Mouse (Mus musculus) frontal cortex, adult (tissue): ENCODE measurements around the gene Rrp7a.
"Not testable (repeated sequence)": the region's sequence is repeated elsewhere in the genome, so short reads cannot be mapped to it uniquely, and the experiment has no call there.

Source experiments
- ATAC-seq: cut with Nextera tagmentation; 2 replicates; pipeline ENCODE4 v1.9.2; 2017; ENCODE audit warnings: mild to moderate bottlenecking, moderate library complexity, mixed read lengths; ENCODE audit not compliant: low TSS enrichment

The Rrp7a gene

GRCm38 (mm10) chr15:83156929-83157666 lies 34.5 kb upstream of the Rrp7a start:
- ATAC-seq = peak; percentile 69

DNA sequence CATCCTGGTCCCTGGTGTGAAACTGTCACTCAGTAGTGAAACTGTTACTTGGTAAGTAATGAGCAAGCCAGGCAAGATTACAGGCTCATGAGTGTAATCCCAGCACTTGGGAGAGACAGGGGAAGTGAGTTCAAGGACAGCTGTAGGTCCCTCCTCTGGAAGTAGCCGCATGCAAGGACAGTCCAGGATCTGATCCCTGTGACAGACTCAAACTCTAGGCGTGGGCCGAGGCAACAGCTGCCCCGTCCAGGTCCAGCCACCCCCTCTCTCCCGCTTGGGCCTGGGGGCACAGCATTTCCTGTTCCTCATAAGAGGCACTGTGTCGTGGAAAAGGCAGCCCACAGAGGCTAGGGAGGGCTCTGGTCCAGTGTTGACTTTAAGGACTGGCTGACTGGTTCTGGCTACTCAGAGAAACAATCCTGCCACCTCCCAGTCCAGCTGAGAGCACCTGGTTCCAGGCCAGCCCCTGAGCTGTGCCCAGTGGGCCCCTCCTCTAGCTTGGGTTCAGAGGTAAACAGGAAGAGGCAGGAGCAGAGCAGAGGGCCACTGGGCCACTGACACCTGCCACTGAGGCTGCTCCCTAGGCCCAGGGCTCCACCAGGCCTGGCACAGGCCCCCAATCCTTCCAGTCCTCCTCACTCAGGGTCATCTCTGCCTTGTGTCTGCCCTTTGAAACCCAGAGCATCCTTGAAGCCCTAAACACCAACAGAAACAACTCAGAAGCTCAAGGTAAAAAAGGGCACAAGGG lies 33.2 kb upstream of the Rrp7a start:
- no peak for ATAC-seq

GRCm38 (mm10) chr15:83154309-83154708 lies 31.7 kb upstream of the Rrp7a start:
- ATAC-seq = no peak

- ATAC-seq = no peak
These were observed 28.1 kb upstream of the Rrp7a start for GRCm38 (mm10) chr15:83150694-83151093.

DNA sequence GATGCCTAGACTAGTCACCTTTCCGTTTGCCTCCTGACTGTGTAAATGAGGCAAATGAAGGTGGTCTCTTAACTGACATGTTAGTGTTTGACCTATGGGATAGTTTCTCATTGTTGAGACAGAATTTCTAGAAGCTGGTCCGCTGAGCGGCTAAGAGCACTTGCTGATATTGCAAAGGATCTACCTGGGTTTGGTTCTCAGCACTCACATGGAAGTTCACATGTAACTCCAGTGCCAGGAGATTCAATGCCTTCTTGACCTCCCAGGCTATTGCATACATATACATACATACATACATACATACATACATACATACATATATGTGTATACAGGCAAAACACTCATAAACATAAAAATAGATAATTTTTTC lies 27.5 kb upstream of the Rrp7a start:
- no peak for ATAC-seq

- ATAC-seq = peak; percentile 94
These were observed 26.8 kb upstream of the Rrp7a start, which contains the start of gene Poldip3 for GRCm38 (mm10) chr15:83149196-83150072. TSS of gene Poldip3 (minus strand) at chr15:83149384.

- peak; percentile 78 for ATAC-seq
These were observed 26.2 kb upstream of the Rrp7a start for GRCm38 (mm10) chr15:83148801-83149195.

GRCm38 (mm10) chr15:83148395-83148794 lies 25.8 kb upstream of the Rrp7a start:
- ATAC-seq = no peak

- no peak for ATAC-seq
These were observed 22.9 kb upstream of the Rrp7a start for GRCm38 (mm10) chr15:83145541-83145940.

- ATAC-seq = peak; percentile 88
These were observed 20.3 kb upstream of the Rrp7a start for GRCm38 (mm10) chr15:83142861-83143260.

DNA sequence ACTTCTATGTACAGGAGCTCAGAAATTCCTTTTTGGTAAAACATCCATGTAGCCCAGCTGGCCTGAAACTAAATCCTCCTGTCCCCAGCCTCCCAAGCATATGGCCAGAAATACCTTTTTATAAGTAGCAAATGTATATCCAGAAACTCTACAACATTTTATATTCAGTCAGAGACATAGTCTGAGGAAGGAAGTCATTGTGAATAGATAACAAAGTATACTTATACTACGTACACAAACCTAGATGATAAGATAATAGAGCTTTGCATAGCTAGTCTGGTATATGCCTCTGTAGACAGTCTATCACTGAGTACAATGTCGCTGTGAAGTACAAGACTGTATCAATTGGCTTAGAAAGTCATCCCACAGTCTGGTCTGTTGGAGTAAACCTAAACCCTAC lies 13.1 kb upstream of the Rrp7a start:
- no peak for ATAC-seq

DNA sequence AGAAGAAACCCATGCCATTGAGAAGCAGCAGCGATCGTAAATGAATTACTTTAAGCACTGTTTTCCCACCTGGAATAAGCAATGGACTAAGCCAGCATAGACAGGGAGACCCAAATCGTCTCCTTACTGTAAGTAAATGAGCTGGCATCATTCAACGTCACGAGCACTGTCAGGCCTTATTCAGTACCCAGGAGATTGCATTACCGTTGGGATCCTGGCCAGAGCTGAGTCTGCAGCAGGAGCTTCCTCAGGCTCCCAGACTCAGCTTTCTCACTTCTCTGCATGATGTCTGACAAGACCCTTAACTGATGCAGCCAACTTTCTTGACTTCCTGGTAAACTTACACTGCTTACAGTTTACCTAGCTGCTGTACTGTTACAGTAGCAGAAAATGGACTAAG lies 12.1 kb upstream of the Rrp7a start:
- no peak for ATAC-seq

- ATAC-seq = no peak
These were observed 7.1 kb upstream of the Rrp7a start for GRCm38 (mm10) chr15:83129530-83130231.

DNA sequence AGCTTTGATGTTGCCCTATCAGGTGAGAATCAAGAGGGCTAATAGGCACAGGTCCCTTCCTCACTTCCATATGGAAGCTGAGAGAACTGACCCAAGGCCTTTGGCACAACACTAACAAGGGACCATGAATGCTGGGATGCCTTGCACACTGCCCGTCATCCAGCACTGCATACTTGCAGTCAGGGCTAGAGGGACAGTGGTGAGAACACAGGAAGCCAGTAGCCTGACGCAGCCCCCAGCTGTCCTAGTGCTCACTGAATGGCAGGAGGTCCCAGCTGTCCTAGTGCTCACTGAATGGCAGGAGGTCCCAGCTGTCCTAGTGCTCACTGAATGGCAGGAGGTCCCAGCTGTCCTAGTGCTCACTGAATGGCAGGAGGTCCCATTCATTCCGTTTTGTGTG lies 4.4 kb upstream of the Rrp7a start:
- ATAC-seq = not testable (repeated sequence)

- no peak for ATAC-seq
These were observed 4.0 kb upstream of the Rrp7a start for GRCm38 (mm10) chr15:83126582-83126981.

DNA sequence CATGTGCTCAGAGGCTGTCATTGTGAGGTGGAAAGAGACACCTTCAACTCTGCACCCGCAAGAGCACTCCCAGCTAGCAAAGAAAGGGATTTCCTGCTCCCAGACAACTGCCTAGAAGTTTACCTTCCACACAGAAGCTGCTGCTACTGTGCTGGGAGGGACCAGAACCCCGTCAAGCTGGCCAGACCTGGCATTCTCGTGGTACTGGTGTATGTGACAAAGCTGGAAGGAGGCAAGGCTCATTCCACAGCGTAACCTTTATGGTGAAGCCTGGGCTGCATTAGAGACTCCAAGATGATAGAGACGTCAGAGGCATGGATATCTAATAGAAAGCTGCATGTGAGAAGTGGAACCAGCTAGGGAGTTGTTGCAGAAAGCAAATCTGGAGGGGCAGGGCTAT lies 2.0 kb upstream of the Rrp7a start:
- ATAC-seq = no peak

DNA sequence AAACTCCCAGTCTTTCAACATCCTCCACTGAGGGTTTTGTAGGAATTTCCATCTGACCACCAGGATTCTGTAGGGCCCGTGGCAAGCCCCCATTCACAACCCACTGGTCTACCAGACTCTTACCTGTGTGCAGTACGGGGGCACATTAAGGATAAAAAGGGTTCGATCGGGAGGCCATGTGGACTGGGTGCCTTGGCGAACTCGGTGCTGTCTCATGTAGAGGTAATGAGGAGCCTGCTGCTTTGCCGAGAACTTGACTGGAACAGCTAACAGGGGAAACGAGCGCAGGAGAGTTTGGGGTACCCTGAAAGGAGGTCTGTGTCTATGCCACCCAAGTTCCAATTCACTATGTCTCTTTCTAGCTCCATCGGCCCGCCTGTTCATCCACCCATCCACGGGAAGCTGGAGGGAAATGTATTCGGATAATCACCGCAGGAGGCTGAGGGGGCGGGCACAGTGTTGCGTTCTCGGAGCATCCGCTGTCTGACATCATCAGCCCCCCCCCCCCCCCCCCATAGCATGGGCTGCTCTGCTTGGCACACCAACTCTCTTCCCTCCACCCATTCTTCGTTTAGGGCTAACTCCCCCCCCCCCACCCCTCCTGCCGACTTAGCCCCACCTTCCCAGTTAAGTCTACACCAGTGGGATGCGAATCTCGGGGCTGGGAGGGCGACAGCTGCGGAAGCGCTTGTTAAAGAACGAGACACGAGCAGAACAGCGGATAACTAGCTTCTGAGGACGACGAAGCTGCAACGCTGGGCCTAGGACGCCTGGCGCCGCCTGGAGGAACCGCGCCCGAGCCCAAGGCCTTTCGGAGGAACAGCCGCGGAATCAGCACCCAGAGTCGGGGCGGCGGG lies 664 bp downstream of the Rrp7a start:
- ATAC-seq = peak; percentile 48

- peak; percentile 20; the same call in 1 of the 2 replicates for ATAC-seq
These were observed 4.2 kb downstream of the Rrp7a start for GRCm38 (mm10) chr15:83118360-83118759.

DNA sequence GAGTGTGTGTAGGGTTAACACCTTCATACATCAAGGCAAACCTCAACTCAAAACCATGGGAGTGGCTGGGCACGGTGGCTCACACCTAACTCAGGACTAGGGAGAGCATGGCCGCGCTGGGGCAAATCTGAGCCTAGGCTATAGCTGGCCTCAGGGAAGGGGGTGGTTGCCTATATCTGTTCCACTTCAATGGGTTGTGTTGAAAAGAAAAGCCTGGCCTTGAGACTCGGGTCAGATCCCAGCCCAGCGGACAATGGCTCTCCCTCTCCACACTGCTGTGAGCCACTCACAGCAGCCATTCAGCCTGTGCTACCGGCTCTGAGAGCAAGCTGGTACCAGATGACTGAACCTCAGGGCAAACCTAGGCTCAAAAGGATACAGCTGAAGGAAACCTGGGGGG lies 7.5 kb downstream of the Rrp7a start:
- ATAC-seq = no peak

- ATAC-seq = no peak
These were observed 8.5 kb downstream of the Rrp7a start for GRCm38 (mm10) chr15:83114106-83114505.

DNA sequence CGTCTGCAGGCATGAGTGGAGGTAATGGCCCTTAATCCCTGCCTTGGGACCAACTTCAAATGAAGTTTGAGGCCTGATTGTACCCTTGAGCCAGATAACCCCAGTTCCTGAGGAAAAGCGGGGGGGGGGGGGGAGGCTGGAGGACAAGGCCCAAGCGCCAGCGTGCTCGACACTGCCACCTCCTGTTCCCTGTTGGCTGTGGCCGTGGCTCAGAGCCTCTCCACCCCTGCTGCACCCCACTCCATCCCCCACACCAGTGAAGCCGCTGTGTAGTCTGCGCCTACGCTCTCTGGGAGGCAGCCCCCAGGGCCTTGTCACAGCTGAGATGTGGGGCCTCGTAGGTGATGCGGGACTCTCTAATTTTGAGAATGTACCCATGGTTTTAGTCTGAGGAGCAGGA lies 9.7 kb downstream of the Rrp7a start:
- peak; percentile 87 for ATAC-seq
